Mouse (Mus musculus) ES-E14 (cell line): ENCODE data around the gene Ndufaf8.

Experiments used
- CHD2 ChIP-seq: IDR thresholded peaks from 2 replicates; pipeline ENCODE4 v1.6.1; 2014; ENCODE audit warnings: mild to moderate bottlenecking, low read depth, low read length, inconsistent platforms
- HCFC1 ChIP-seq: IDR thresholded peaks from 2 replicates; pipeline ENCODE4 v1.6.1; 2012; ENCODE audit warnings: low read length, inconsistent platforms, borderline replicate concordance; ENCODE audit not compliant: insufficient read depth
- ZC3H11A ChIP-seq: IDR thresholded peaks from 2 replicates; pipeline ENCODE4 v1.6.1; 2012; ENCODE audit warnings: low read depth, mild to moderate bottlenecking, inconsistent platforms, low read length, borderline replicate concordance
- ZNF384 ChIP-seq: IDR thresholded peaks from 2 replicates; pipeline ENCODE4 v1.6.1; 2012; ENCODE audit warnings: low read depth, low read length, inconsistent platforms

DNA sequence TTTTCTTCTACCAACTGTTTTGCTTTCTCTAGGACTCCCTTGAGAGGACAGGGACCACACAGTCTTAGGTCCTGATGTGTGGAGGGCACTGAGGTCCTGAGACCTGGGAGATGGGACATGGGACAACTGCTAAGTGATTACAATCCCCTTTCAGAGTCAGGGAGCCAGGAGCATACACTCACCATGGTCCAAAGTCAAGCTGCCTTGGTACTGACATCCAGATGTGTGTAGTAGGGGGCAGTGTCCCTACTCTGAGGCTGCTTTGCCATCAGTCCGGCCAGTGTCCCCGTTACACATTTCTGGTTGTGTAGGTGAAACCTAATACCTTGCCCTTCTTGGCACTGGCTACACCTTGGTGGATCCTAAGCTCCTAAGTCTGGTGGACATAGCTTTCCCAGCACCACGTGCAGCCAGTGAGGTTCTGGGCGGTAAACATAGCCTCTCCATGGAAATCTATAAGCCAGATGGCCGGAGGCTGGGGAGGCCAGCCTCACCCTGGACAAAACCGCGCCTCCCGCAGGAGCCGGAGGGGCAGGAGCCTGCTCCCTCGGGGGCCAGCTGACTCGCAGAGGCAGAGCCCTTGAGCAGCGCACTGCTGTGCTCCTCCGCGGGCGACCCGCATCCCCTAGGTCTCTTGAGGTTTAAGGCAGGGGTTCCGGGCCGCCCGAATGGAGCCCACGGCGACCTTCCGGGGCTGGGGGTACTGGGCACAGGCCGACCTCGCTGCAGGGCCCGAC, 12.7 kb upstream of the Ndufaf8 start:
- no peak for TF ChIP-seq HCFC1
- no peak for TF ChIP-seq ZNF384
- no peak for TF ChIP-seq ZC3H11A
- no peak for TF ChIP-seq CHD2
